Mouse (Mus musculus): ENCODE data around the gene Myo1f.

- TF ChIP-seq CTCF (IDR thresholded peaks at IDR 0.05; ENCODE audit: low read depth) (no peak), EP300 (IDR thresholded peaks at IDR 0.05; ENCODE audit: low read depth) (no peak)
These were observed 42.8 kb upstream of the Myo1f start for GRCm38 (mm10) chr17:33512441-33513415.

All from heart, postnatal 0 days (tissue).